Mouse (Mus musculus) gastrocnemius, postnatal 4 days (tissue): ENCODE data around the gene Slc44a3. TPM values are rescaled to one million over a fixed set of nuclear protein-coding genes. Genes with fewer than 3 reads are reported as not detected.

Experiments
- DNase-seq, 2 experiments: peaks; one replicate each; pipeline ENCODE4 v3.0.0; 2021 to 2022; ENCODE audit warnings: low spot score in 2 of 2, mixed read lengths in 2 of 2
- long read RNA-seq, 2 experiments: library from polyadenylated mRNA; stranded (forward); transcript quantifications; one replicate each; pipeline ENCODE4 v2.0.0; 2021
- total RNA-seq, 2 experiments: library from RNA; stranded (reverse); gene quantifications; 2 replicates each; pipeline ENCODE4 v1.2.3; 2021

The Slc44a3 gene
- under 1 TPM; 0.76 to 0.88 TPM for total RNA-seq
- long read RNA-seq, experiment 1, partial matches to known transcripts: 0 of 1 reads
- long read RNA-seq, experiment 1, other reads (novel, unspliced or antisense): 1 of 1 reads
- long read RNA-seq, experiment 2: 0 reads

GRCm38 (mm10) chr3:121532176-121532575 lies at the start of gene Slc44a3:
Gene Slc44a3, minus strand, starts transcription at chr3:121532404.
- peak in 1 of 2 experiments; percentile 24 for DNase-seq

- no peak for DNase-seq
Measured at GRCm38 (mm10) chr3:121579880-121580549, 47.8 kb upstream of the Slc44a3 start.

DNA sequence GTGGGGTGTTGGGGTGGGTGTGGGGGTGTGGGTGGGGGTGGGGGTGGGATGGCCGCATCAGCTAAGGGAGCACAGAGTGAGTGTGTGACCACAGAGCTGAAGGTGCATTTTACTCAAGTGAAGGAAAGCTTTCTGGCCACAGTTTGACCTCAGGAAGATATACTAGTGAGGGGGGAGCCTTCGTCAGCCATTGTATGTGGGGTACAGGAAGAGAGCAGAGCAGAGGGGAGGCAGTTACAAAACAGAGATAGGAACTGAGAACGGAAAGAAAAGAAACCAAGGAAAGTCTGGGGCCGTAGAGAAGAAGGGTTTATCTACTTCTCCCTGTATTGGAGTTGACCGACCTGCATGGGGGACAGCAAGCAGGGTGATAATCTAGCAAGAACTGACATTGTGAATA lies 47.2 kb upstream of the Slc44a3 start:
- DNase-seq: no peak

GRCm38 (mm10) chr3:121578706-121579105 lies 46.5 kb upstream of the Slc44a3 start:
- DNase-seq: no peak

GRCm38 (mm10) chr3:121577641-121578040 lies 45.4 kb upstream of the Slc44a3 start:
- no peak for DNase-seq

DNA sequence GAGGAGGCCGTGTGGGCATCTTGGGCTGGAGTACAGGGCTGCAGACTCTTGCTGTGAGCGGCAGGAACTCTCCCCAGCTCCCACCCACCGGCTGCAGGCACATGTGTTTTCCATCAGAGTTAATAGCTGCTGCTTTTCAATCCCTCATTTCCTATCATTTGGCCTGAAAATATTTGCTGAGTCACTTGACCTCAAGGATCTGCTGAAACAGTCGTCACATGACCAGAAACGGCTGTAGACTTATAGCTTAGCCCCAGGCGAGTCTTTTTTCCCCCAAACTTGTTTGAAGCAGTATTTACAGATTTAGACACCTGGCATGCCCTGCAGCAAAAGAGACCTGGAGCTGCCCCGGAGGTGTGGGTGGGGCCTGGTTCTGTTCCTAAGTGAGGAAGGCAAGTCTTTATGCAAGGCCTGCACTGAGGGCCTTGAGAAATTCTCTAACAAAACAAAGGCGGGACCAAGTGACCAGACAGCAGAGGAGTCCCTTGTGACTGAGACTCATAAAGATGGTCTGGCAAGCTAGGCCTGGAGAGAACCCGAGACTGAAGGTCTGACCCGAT lies 44.9 kb upstream of the Slc44a3 start:
- DNase-seq: peak in 1 of 2 experiments; percentile 45

GRCm38 (mm10) chr3:121576367-121576766 lies 44.2 kb upstream of the Slc44a3 start:
- no peak for DNase-seq

GRCm38 (mm10) chr3:121574386-121574785 lies 42.2 kb upstream of the Slc44a3 start:
- DNase-seq: no peak

DNA sequence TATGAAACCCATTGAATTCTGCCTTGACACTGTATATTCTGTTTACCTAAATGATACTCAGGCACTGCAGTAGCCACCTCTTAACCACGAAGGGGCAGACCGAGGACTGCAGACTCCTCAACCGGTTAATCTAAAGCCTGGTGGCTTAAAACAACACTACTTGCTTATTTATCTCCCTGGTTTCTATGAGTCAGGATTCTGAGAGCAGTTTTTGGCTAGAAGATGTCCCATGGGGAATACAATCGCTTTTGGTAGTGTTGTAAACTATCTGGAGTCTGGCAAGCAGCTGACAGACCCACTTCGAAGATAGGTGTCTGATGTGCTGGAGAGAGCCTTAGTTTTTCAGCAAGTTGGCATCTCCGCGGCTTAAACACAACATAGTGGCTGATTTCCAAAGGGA lies 41.7 kb upstream of the Slc44a3 start:
- no peak for DNase-seq

- no peak for DNase-seq
Measured at GRCm38 (mm10) chr3:121571491-121571890, 39.3 kb upstream of the Slc44a3 start.

GRCm38 (mm10) chr3:121570623-121571022 lies 38.4 kb upstream of the Slc44a3 start:
- no peak for DNase-seq

DNA sequence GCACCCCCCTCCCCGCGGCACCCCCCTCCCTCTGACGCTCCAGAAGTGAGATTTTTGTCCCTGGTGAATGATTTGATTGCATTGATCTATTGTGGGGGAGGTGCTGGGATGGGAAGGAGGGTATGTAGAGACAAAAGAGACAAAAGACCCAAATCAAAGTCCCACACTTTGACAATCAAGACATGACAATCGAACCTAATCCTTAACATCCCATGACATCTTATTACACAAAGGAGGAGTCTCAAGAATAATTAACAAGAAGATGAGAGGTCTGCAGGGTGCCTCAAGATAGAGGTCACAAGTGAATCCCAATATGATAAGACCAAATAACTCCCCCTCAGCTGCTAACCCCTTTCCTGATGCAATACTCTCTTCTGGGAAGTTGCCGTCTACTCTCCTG lies 37.6 kb upstream of the Slc44a3 start:
- DNase-seq: no peak

DNA sequence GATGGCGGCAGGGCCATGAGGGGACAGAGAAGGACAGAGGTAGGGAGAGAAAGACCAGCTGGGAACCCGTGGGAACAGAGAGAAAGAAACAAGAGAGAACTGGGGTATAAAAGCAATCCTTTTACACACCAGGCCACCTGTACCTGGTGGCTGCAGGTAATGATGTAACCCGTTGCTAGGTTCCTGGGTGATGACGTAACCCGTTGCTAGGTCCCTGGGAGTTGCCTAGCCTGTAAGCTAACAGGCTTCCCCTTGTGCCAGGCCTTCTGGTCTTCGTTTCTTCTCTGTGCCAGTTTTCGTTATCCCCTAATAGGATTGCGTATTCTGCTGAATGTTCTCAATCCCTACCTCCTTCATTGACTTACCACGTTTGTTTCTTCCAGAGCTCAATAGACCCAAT lies 36.8 kb upstream of the Slc44a3 start:
- no peak for DNase-seq

DNA sequence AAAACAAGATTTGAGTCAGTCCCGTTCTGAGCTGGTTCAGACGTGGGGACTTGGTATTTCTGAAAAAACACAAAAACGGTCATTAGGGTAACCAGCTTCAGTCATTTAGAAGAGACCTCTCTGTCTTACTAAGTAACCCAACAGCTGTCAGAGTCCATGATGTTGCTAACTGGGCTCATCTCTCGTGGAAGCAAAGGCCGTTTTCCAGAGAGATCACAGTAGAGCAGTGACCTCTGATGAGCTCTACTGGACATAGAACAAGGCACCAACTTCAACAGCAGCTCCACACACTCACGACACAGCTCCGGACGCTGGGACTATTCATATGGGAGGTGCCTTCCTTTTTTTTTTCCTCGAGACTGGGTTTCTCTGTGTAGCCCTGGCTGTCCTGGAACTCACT lies 35.7 kb upstream of the Slc44a3 start:
- no peak for DNase-seq

DNA sequence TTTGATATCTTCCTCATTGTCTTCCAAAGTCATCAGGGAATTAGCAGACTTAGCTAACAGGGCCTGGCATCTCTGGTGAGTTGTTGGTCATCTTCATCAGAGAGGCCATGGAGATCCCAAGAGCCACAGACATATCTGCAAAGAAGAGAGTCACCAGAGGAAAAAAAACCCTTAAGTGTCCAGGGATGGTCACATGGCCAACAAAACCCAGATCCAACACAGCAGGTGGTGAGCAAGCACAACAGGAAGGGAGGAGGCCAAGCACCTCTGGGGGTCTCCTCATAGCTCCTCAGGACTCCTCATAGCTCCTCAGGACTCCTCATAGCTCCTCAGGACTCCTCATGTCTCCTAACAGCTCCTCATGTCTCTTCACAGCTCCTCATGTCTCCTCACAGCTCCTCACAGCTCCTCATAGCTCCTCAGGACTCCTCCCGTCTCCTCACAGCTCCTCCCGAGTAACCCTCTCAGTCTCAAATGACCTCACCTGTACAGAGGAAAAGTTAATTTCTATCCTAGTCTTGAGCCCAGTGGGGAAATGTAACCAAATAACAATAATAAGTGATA lies 35.2 kb upstream of the Slc44a3 start:
- no peak for DNase-seq

GRCm38 (mm10) chr3:121566901-121567300 lies 34.7 kb upstream of the Slc44a3 start:
- no peak for DNase-seq

DNA sequence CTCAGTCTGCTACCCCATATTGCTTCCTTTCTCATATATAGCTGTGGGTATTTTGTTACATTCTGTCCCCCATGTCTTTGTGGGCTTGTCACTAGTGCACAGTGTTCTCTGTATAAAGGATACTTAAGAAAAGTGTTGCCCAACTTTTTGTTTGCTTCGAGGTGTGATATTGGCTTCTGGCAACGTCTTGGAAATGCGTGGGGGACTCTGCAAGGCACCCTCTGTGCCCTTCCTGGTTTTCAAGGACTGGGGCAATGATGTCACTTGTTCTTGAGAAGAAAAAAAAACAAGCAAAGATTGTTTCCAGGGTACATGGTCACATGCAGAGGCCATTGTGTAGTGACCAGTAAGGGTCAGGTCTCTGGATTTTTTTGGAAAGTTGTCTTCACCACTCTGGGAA lies 29.6 kb upstream of the Slc44a3 start:
- no peak for DNase-seq

DNA sequence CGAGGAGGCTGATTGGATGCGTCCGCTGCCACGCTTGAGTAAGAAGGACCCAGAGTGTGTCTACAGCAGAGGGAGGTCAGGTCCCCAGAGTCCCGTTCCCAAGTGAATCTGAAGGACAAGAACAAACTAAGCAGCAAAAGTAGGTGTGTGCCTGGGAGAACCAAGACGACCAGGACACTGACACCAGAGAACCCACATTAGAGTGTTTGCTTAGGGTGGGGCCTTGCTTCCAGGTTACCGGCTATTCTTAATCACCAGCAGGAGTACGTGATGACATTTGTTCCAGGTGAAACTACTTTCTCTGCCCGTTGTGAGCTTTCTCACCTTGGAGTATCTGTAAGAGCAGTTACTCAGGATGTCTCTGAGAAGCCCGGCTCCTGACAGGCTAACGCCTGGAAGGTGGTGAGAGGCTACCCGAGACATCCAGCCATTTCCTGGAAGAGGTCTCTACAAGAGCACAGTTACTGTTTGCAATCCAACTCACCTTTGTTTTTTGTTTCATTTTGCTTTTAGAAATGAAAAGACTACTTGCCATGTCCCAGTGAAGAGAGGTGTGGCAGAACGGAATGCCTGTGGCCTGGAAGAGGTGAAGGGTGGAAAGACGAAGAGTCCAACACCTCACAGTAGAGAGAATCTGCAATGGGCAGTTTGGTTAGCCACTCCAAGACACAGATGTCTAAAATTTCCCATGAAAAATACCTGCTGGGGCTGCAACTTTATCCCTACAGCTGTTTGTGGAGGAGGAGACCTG lies 28.1 kb upstream of the Slc44a3 start:
- no peak for DNase-seq

- DNase-seq: no peak
Measured at GRCm38 (mm10) chr3:121559406-121560114, 27.4 kb upstream of the Slc44a3 start.

DNA sequence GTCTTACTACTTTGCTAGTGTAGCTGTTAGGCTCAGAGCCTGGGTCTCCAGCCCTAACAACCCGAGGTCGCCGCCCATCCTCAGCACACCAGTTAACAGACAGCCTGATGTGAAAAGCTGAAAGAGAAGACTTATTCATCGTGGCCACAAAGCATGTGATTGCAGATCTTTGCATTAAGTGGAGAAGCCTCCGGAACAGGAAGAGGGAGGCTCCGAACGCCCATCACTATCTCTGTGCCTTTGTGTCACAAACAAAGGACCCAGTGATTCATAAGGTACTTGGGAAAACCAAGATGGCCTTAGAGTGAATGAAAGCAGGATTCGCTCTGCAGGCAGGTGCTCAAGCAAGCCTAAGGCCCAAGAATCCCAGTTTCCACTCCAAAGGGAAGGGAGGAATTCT lies 26.7 kb upstream of the Slc44a3 start:
- DNase-seq: no peak

DNA sequence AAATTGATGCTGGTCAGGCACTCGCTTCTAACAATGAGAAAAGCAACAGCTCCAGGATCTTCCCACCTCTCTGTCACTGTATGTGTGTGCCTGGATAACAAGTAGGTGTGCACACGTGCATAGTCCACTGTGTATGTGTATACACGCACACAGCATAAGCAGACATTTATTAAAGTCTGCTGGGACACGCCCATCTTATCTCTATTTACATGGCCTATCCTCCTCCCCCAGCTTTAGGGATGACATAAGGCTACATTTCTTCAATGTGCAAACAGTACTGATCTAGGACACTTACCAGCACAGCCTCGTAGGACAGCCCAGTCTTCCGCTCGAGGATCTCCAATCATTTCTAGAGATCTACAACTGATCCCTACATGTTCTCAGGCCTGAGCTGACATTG lies 24.1 kb upstream of the Slc44a3 start:
- no peak for DNase-seq
